Mouse (Mus musculus) c-Kit-negative CD71-positive TER-119-positive erythroid progenitor cells, embryonic 14.5 days (primary cell): Measurements from ENCODE around the gene Acsm1.
"Not testable (repeated sequence)": the region's sequence is repeated elsewhere in the genome, so short reads cannot be mapped to it uniquely, and the experiment has no call there.

Experiments
- DNase-seq: peaks from one replicate; pipeline ENCODE4 v3.0.0-alpha.2; 2013; ENCODE audit warnings: low read depth, low spot score

The Acsm1 gene

GRCm38 (mm10) chr7:119606664-119607076, at the start of gene Acsm1:
Gene Acsm1 (plus strand): TSS chr7:119607026.
- DNase-seq = no peak

GRCm38 (mm10) chr7:119559789-119560451, 46.9 kb upstream of the Acsm1 start:
- DNase-seq = no peak

- DNase-seq = no peak
These were observed 46.4 kb upstream of the Acsm1 start for GRCm38 (mm10) chr7:119560452-119560835.

GRCm38 (mm10) chr7:119561441-119561840, 45.4 kb upstream of the Acsm1 start:
- no peak for DNase-seq

- not testable (repeated sequence) for DNase-seq
These were observed 44.4 kb upstream of the Acsm1 start for GRCm38 (mm10) chr7:119562476-119562875.

GRCm38 (mm10) chr7:119594530-119595107, 12.2 kb upstream of the Acsm1 start:
- DNase-seq = no peak

GRCm38 (mm10) chr7:119595306-119595705, 11.5 kb upstream of the Acsm1 start:
- DNase-seq = no peak

- no peak for DNase-seq
These were observed 10.3 kb upstream of the Acsm1 start for GRCm38 (mm10) chr7:119596536-119596935.

- no peak for DNase-seq
These were observed 5.5 kb upstream of the Acsm1 start for GRCm38 (mm10) chr7:119601195-119601953.

GRCm38 (mm10) chr7:119601954-119602317, 4.9 kb upstream of the Acsm1 start:
- DNase-seq = no peak

GRCm38 (mm10) chr7:119604903-119605483, 1.8 kb upstream of the Acsm1 start:
- no peak for DNase-seq

- DNase-seq = no peak
These were observed 731 bp upstream of the Acsm1 start for GRCm38 (mm10) chr7:119605926-119606663.

GRCm38 (mm10) chr7:119607796-119608515, 1.1 kb downstream of the Acsm1 start:
- no peak for DNase-seq

GRCm38 (mm10) chr7:119616531-119616930, 9.7 kb downstream of the Acsm1 start:
- no peak for DNase-seq

- DNase-seq = no peak
These were observed 10.8 kb downstream of the Acsm1 start for GRCm38 (mm10) chr7:119617593-119617992.

GRCm38 (mm10) chr7:119618209-119618935, 11.5 kb downstream of the Acsm1 start:
- DNase-seq = no peak

GRCm38 (mm10) chr7:119620157-119620556, 13.3 kb downstream of the Acsm1 start:
- no peak for DNase-seq

GRCm38 (mm10) chr7:119638773-119639172, 31.9 kb downstream of the Acsm1 start:
- DNase-seq = no peak

GRCm38 (mm10) chr7:119642307-119642706, 35.5 kb downstream of the Acsm1 start:
- DNase-seq = no peak

GRCm38 (mm10) chr7:119667893-119668292, 61.1 kb downstream of the Acsm1 start:
- DNase-seq = no peak
